Mouse (Mus musculus) kidney, postnatal 4 days (tissue): ENCODE data around the gene Olfr553.
"Not testable (repeated sequence)": the region's sequence is repeated elsewhere in the genome, so short reads cannot be mapped to it uniquely, and the experiment has no call there.

Experiments used
- DNase-seq, 2 experiments: peaks; one replicate each; pipeline ENCODE4 v3.0.0; 2021; ENCODE audit warnings: mixed read lengths in 2 of 2

The Olfr553 gene

DNA sequence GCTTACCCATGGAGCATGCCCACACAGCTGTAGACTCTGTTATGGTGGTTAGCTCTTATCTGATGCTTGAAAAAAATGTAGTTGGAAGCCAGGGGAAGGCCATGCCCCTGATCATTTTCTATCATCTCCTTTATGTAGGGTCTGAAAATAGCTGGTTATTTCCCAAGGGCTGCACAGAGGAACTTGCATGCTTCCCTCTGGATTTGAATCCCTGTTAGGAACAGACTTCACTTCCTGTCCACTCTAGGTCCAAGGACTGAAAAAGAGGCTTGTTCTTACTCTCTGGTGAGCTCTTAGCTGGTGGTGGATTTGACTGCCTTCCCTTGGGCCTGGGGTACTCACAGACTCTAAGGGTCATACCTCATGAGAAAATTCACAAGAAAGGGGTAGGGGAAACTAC lies at the start of gene Olfr553:
Gene Olfr553 (minus strand): TSS at position 101 of the 400 bp plus-strand sequence.
- no peak for DNase-seq

DNA sequence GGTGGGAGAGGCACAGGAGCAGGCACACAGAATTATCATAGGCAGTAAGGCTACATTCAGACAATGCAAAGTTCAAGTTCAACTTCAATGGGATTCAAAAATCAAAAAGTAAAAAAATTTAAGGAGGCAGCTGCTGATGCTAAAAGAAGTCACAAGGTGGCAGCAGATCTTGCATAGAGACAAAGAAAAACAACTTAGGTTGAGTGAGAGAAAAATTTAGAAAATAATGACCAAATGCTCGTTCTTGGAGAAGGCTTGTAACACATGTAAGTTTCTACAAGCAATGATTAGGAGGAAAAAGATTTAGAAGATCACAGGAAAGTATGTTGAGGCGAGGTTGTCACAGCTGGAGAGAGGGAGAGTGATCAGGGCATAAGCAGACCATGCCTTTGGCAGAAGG lies 47.4 kb upstream of the Olfr553 start:
- DNase-seq = peak; percentile 8 to 12

- DNase-seq = no peak
Measured at GRCm38 (mm10) chr7:102664599-102664998, 46.6 kb upstream of the Olfr553 start, which contains the start of gene Olfr556. Gene Olfr556, plus strand, starts transcription at chr7:102664899.

DNA sequence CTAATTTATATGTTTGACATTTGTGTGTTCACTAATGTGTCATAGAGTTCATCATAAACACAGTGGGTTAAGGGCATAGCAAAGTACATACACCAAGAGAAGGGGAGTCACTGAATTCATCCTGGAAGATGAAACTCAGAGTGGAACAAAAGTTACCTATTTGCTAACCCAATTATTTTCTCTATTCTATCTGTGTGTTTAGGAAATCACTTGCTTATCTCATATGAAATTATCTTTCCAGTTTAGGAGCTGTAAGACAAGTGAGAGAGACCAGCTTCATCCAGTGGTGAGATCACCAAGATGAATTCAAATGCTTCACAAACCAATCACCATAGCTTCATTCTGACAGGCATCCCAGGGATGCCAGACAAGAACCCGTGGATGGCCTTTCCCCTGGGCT lies 40.5 kb upstream of the Olfr553 start, which contains the start of gene Olfr555:
Gene Olfr555 (plus strand): TSS at position 301 of the 400 bp plus-strand sequence.
- no peak for DNase-seq

GRCm38 (mm10) chr7:102644945-102645344 lies 26.9 kb upstream of the Olfr553 start:
- DNase-seq = not testable (repeated sequence)

- DNase-seq = no peak
Measured at GRCm38 (mm10) chr7:102638132-102638531, 20.1 kb upstream of the Olfr553 start, which contains the start of gene Olfr554. Gene Olfr554, plus strand, starts transcription at chr7:102638432.

DNA sequence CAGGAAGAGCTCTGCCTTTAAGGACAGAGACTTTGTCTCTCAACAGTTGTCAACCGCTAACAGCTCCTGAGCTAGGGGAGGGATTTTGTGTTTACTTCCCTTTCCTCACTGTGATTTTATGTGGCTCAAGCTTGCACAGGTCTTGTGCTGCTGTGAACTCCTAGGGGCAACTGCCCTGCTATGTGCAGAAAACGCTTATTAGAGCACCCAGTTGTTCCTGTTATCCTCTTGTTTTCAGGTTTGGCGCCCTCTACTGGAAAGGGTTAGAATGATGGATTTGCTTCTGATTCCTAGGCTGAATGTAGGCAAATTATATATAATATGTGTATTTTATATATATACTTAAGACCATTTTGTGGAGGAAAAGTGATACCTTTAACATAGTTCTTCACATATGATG lies 18.6 kb upstream of the Olfr553 start:
- peak; percentile 13 to 27 for DNase-seq

DNA sequence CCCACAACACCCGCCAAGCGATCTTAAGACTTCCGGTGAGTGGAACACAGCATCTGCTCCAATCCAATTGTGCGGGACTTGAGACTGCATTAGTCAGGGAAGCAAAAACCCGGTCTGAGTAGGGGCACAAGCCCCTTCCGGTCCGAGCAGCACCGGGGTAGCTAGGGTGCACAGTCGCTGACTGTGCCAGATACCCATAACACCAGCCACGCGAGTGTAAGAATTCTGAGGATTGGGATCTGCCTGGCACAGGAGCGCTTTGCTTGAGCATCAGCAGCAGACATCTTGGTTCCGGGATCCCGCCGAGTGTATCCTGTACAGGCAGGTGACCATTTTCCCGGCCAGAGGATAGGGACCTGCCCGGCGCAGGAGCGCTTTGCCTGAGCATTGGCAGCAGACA lies 2.4 kb upstream of the Olfr553 start:
- DNase-seq = not testable (repeated sequence)

DNA sequence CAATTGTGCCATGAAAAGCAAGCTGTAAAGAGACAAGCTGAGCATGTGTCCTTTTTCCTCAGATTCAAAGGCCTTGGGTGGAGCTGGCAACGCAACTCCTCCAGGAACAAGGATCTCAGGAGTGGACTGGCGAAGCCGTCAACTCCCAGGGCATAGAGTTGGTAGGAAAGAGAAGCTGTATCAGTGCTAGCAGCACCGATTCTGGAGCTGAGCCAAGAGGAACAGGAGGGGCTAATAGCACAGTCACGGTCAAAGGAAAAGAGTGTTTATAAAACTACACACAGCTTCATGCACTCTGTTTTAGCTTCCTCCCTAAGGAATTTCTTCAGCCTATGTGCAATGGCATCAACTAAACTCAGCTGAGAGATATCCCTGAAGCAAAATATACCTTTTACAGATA lies 1.6 kb upstream of the Olfr553 start:
- DNase-seq = peak; percentile 7

GRCm38 (mm10) chr7:102597378-102598031 lies 20.5 kb downstream of the Olfr553 start, which contains the start of gene Olfr552:
Gene Olfr552, plus strand, starts transcription at chr7:102597770.
- DNase-seq = no peak

DNA sequence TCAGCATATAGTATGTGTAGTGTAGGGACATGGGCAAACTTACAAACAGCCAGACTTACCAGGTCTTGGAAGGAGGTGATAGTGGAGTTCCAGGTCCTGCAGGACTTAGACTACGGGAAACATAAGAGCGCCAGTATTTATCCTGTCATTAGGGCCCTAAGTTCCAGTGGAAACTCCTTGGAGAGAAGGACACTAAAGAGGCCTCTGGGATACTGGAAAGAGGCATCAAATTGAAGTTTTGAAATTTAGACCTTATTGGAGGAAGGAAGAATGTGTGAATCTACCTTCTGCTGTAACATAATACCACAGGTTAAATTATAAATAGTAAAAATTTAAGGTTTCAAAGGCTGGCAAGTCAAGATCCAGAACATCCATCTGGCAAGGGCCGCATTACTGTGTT lies 26.2 kb downstream of the Olfr553 start, which contains the start of gene Olfr551:
Gene Olfr551 (minus strand): TSS at position 101 of the 400 bp plus-strand sequence.
- no peak for DNase-seq

- no peak for DNase-seq
Measured at GRCm38 (mm10) chr7:102575998-102576397, 42.0 kb downstream of the Olfr553 start.

DNA sequence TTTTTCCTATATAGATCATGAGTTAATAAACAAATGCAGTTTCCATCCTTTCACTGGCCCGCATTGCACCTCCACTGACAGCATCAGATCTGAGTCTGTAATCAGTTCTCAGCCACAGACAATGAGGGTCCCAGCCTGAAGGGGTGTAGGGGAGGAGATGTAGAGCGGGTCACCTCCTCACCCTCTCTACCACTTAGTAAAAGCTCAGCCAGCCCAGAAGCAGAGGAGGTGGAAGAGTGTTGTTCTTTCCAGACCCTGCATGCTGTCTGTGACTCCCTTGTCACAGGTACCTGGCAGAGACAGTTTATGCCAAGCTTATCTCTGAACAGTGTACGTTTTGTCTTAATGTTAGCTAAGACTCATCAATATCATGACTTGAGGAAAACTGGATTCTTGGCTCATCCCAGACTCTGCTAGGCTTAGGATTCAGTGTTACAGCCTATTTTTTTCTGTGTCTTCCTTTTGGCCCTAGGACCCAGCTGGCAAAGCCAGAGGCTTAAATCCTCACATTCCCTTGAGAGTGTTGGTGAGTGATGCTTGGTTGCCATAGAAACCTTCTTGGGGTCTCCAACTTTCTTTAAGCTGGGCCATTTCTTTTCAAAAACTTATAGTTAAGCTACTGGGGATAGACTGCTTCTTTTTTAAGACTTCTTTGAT lies 44.7 kb downstream of the Olfr553 start:
- no peak for DNase-seq

GRCm38 (mm10) chr7:102571142-102571541 lies 46.9 kb downstream of the Olfr553 start, which contains the start of gene Olfr550:
Gene Olfr550, plus strand, starts transcription at chr7:102571442.
- no peak for DNase-seq

GRCm38 (mm10) chr7:102566219-102566618 lies 51.8 kb downstream of the Olfr553 start:
- DNase-seq = no peak

DNA sequence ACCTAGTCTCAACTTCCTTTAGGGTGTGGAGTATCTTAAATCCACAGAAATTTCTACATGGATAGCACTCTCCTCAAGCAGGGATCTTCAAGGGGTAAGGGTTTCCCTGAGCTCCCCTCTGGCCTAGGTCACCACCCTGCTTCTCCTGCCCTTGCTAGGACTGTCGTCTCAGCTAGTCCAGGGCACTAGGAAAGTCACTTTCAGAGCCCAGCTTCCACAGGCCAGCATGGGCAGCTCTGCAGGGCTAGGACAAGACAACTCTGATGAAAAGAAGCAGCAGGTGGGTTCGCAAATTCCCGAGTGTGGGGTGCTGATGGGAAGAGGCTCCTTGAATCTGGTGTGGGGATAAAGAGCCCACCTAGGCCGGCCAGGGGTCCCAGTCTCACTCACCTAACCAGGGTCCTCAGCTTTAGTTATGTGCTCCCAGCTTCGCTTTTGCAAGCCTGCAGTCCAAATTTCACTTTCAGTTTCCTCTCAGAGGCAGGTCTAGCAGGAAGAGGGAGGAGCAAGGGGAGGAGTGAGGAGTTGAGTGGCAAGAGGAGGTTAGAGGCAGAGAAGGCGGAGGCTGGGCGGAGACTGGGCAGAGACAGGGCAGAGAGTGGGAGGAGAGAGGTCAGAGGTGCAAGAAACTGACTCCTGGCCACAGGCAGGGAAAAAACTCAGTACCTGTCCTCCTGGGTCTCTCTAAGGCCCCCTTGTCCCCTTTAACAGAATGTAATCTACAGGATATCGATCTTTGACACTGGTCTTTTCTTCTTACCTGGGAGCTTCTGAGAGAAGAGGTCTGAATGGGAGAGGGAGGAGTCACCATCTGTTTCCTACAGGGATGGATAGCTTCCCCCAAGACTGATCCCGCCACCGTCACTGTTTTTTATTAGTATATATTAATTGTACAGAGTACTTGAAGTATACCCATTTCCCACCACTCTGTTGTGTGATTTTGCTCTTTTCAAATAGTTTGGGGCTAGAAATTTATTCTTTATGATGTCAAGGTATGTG lies 52.7 kb downstream of the Olfr553 start, which contains the start of gene Trim21:
Gene Trim21 (minus strand): TSS at position 488 of the 999 bp plus-strand sequence.
- peak; percentile 85 to 88 for DNase-seq
